Mouse (Mus musculus) liver, embryonic 13.5 days (tissue): ENCODE measurements around the gene Nrm. TPM values are rescaled to one million over a fixed set of nuclear protein-coding genes. Genes with fewer than 3 reads are reported as not detected.

Source experiments
- ATAC-seq: fragments of 200-750 bp; cut with Nextera tagmentation; 2 replicates; pipeline ENCODE4 v1.8.0; 2017; ENCODE audit warnings: low read depth, mild to moderate bottlenecking, moderate number of reproducible peaks, moderate library complexity
- DNase-seq: peaks from one replicate; pipeline ENCODE4 v3.0.0; 2022
- H3K27ac ChIP-seq: fragments of 300-500 bp; sonication (generic); 2 replicates; pipeline ENCODE4 v1.5.1; 2015; ENCODE audit warnings: moderate library complexity, mild to moderate bottlenecking, inconsistent platforms
- H3K27me3 ChIP-seq: fragments of 300-500 bp; sonication (generic); 2 replicates; pipeline ENCODE4 v1.6.1; 2015; ENCODE audit warnings: mild to moderate bottlenecking, inconsistent platforms
- H3K36me3 ChIP-seq: fragments of 300-500 bp; sonication (generic); 2 replicates; pipeline ENCODE4 v1.6.1; 2015; ENCODE audit warnings: mild to moderate bottlenecking, inconsistent platforms
- H3K4me1 ChIP-seq: fragments of 300-500 bp; sonication (generic); replicated peaks from 2 replicates; pipeline ENCODE4 v1.6.1; 2015; ENCODE audit warnings: inconsistent platforms
- H3K4me2 ChIP-seq: fragments of 300-500 bp; sonication (generic); 2 replicates; pipeline ENCODE4 v1.6.1; 2015; ENCODE audit warnings: inconsistent platforms, mild to moderate bottlenecking, moderate library complexity
- H3K4me3 ChIP-seq: fragments of 300-500 bp; sonication (generic); replicated peaks from 2 replicates; pipeline ENCODE4 v1.5.1; 2015; ENCODE audit warnings: mild to moderate bottlenecking, inconsistent platforms
- H3K9ac ChIP-seq: fragments of 300-500 bp; sonication (generic); 2 replicates; pipeline ENCODE4 v1.6.1; 2015; ENCODE audit warnings: mild to moderate bottlenecking, inconsistent platforms
- H3K9me3 ChIP-seq: fragments of 300-500 bp; sonication (generic); replicated peaks from 2 replicates; pipeline ENCODE4 v1.6.1; 2016; ENCODE audit warnings: inconsistent platforms
- WGBS: fragments of 180-500 bp; shearing (Covaris S2); methylation state at CpG from one replicate; pipeline ENCODE4 v1.1.7; 2015; ENCODE audit not compliant: insufficient replicate concordance; 5-methylcytosine and 5-hydroxymethylcytosine counted together
- polyA plus RNA-seq: library from polyadenylated mRNA; unstranded; fragments of >200 nt; fragmentation: Nextera tagmentation; extraction: Ambion mirVana; gene quantifications from 2 replicates; pipeline ENCODE4 v1.2.1, GENCODE M21; 2015

Gene Nrm
- polyA plus RNA-seq, 1 experiment from 2014 or later = 23.0 TPM

- Histone ChIP-seq H3K27me3 (no peaks in the 10 kb centered on the region), H3K4me3 (no peak overlapping the region), H3K9ac (peak overlapping the region; percentile 81; the same call in 1 of the 2 replicates), H3K9me3 (no peaks in the 10 kb centered on the region), H3K4me2 (peak overlapping the region; percentile 76), H3K36me3 (peaks cover 48% of the 10 kb centered on the region), H3K27ac (no peak overlapping the region), H3K4me1 (peaks cover 43% of the 10 kb centered on the region)
- no peak for ATAC-seq
- WGBS = 90% methylated on average over 3 of the region's 3 CpGs
- DNase-seq = no peak
These were observed 17.6 kb upstream of the Nrm start for GRCm38 (mm10) chr17:35843514-35843913.

- WGBS = 67% methylated on average over 1 of the region's 1 CpGs
- H3K27ac ChIP-seq = peak overlapping the region; percentile 2; the same call in 1 of the 2 replicates
- H3K9me3 ChIP-seq = no peaks in the 10 kb centered on the region
- H3K36me3 ChIP-seq = peaks cover 92% of the 10 kb centered on the region
- no peak for ATAC-seq
- H3K27me3 ChIP-seq = no peaks in the 10 kb centered on the region
- no peak overlapping the region for H3K4me3 ChIP-seq
- no peak for DNase-seq
- peaks cover 27% of the 10 kb centered on the region for H3K4me1 ChIP-seq
- H3K4me2 ChIP-seq = no peak overlapping the region
- 0 out of 2 replicates have a peak overlapping the region, but pooled peaks have one; percentile 2 for H3K9ac ChIP-seq
These were observed 13.0 kb upstream of the Nrm start for GRCm38 (mm10) chr17:35848112-35848511.

GRCm38 (mm10) chr17:35850974-35851373 is 10.1 kb upstream of the Nrm start:
- H3K36me3 ChIP-seq = peaks cover 96% of the 10 kb centered on the region
- no peaks in the 10 kb centered on the region for H3K27me3 ChIP-seq
- ATAC-seq = peak; percentile 83
- H3K4me3 ChIP-seq = no peak overlapping the region
- 0 out of 2 replicates have a peak overlapping the region, but pooled peaks have one; percentile 10 for H3K4me2 ChIP-seq
- peaks cover 21% of the 10 kb centered on the region for H3K4me1 ChIP-seq
- H3K9ac ChIP-seq = peak overlapping the region; percentile 63
- no peak for DNase-seq
- WGBS = 10% methylated on average over 3 of the region's 3 CpGs
- no peaks in the 10 kb centered on the region for H3K9me3 ChIP-seq
- H3K27ac ChIP-seq = peak overlapping the region; percentile 89

- DNase-seq = no peak
- ATAC-seq = no peak
- Histone ChIP-seq H3K27me3 (peaks cover 14% of the 10 kb centered on the region), H3K27ac (no peak overlapping the region), H3K9me3 (no peaks in the 10 kb centered on the region), H3K4me1 (peaks cover 24% of the 10 kb centered on the region), H3K4me2 (no peak overlapping the region), H3K9ac (no peak overlapping the region), H3K4me3 (no peak overlapping the region), H3K36me3 (peaks cover 42% of the 10 kb centered on the region)
- 78% methylated on average over 1 of the region's 1 CpGs for WGBS
These were observed 1.7 kb upstream of the Nrm start for GRCm38 (mm10) chr17:35859371-35859770.

- DNase-seq (no peak), ATAC-seq (no peak)
- 65% methylated on average over 2 of the region's 2 CpGs for WGBS
- H3K36me3 ChIP-seq = peaks cover 37% of the 10 kb centered on the region
- H3K27ac ChIP-seq = no peak overlapping the region
- H3K4me3 ChIP-seq = no peak overlapping the region
- peaks cover 28% of the 10 kb centered on the region for H3K4me1 ChIP-seq
- peaks cover 19% of the 10 kb centered on the region for H3K27me3 ChIP-seq
- H3K4me2 ChIP-seq = no peak overlapping the region
- H3K9me3 ChIP-seq = no peaks in the 10 kb centered on the region
- H3K9ac ChIP-seq = no peak overlapping the region
These were observed 1.3 kb upstream of the Nrm start for GRCm38 (mm10) chr17:35859835-35860234.

- peak overlapping the region; percentile 80 for H3K4me2 ChIP-seq
- H3K4me3 ChIP-seq = peak overlapping the region; percentile 77
- H3K9me3 ChIP-seq = no peaks in the 10 kb centered on the region
- WGBS = 5% methylated on average over 12 of the region's 12 CpGs
- peaks cover 29% of the 10 kb centered on the region for H3K27me3 ChIP-seq
- peaks cover 30% of the 10 kb centered on the region for H3K36me3 ChIP-seq
- H3K9ac ChIP-seq = peak overlapping the region; percentile 81
- no peak for DNase-seq
- ATAC-seq = peak; percentile 49
- H3K27ac ChIP-seq = no peak overlapping the region
- H3K4me1 ChIP-seq = peaks cover 38% of the 10 kb centered on the region
These were observed 304 bp upstream of the Nrm start for GRCm38 (mm10) chr17:35860831-35861197.

- DNase-seq (no peak), ATAC-seq (no peak)
- H3K9ac ChIP-seq = peak overlapping the region; percentile 69
- no peaks in the 10 kb centered on the region for H3K36me3 ChIP-seq
- peaks cover 75% of the 10 kb centered on the region for H3K4me1 ChIP-seq
- peaks cover 68% of the 10 kb centered on the region for H3K27me3 ChIP-seq
- H3K27ac ChIP-seq = peak overlapping the region; percentile 87; the same call in 1 of the 2 replicates
- WGBS = 36% methylated on average over 10 of the region's 10 CpGs
- peak overlapping the region; percentile 86 for H3K4me2 ChIP-seq
- H3K4me3 ChIP-seq = peak overlapping the region; percentile 57
- no peaks in the 10 kb centered on the region for H3K9me3 ChIP-seq
These were observed 3.8 kb downstream of the Nrm start for GRCm38 (mm10) chr17:35864832-35865353.

- Histone ChIP-seq H3K9ac (peak within 1 kb of the TSS; percentile 69), H3K36me3 (no peaks in the 10 kb centered on the region), H3K4me3 (peak within 1 kb of the TSS; percentile 57), H3K27me3 (peaks cover 76% of the 10 kb centered on the region), H3K9me3 (no peaks in the 10 kb centered on the region), H3K27ac (peak within 1 kb of the TSS; percentile 87), H3K4me2 (peak within 1 kb of the TSS; percentile 86), H3K4me1 (peaks cover 75% of the 10 kb centered on the region)
- ATAC-seq = no peak
- under 1% methylated on average over 43 of the region's 48 CpGs for WGBS
- peak; percentile 32 for DNase-seq
These were observed 4.6 kb downstream of the Nrm start, which contains the start of gene Ppp1r18 for GRCm38 (mm10) chr17:35865481-35866280. Ppp1r18 (plus strand) TSS chr17:35865593.

- no peak for ATAC-seq
- H3K27me3 ChIP-seq = peaks cover 76% of the 10 kb centered on the region
These were observed 5.2 kb downstream of the Nrm start for GRCm38 (mm10) chr17:35866281-35866831.

GRCm38 (mm10) chr17:35866911-35867890 is 6.1 kb downstream of the Nrm start:
- H3K9me3 ChIP-seq = 0 out of 2 replicates have a peak, but pooled peaks cover 3% of the 10 kb centered on the region
- H3K27ac ChIP-seq = peak overlapping the region; percentile 87
- H3K9ac ChIP-seq = peak overlapping the region; percentile 69

More at GRCm38 (mm10) chr17:35866281-35866831, 5.2 kb downstream of the Nrm start:
- 0% methylated on average over 24 of the region's 38 CpGs for WGBS
- Histone ChIP-seq H3K36me3 (0 out of 2 replicates have a peak, but pooled peaks cover 1% of the 10 kb centered on the region), H3K4me1 (peaks cover 74% of the 10 kb centered on the region), H3K4me2 (peak overlapping the region; percentile 86), H3K4me3 (peak overlapping the region; percentile 57), H3K9ac (peak overlapping the region; percentile 69), H3K9me3 (0 out of 2 replicates have a peak, but pooled peaks cover 2% of the 10 kb centered on the region), H3K27ac (peak overlapping the region; percentile 87)
- no peak for DNase-seq

More at GRCm38 (mm10) chr17:35866911-35867890, 6.1 kb downstream of the Nrm start:
- WGBS = 6% methylated on average over 26 of the region's 26 CpGs
- H3K4me1 ChIP-seq = peaks cover 68% of the 10 kb centered on the region
- peak overlapping the region; percentile 57 for H3K4me3 ChIP-seq
- no peak for ATAC-seq
- peaks cover 76% of the 10 kb centered on the region for H3K27me3 ChIP-seq
- no peak for DNase-seq
- peak overlapping the region; percentile 86 for H3K4me2 ChIP-seq
- H3K36me3 ChIP-seq = 0 out of 2 replicates have a peak, but pooled peaks cover 3% of the 10 kb centered on the region
